Mouse (Mus musculus) hematopoietic multipotent progenitor cell, adult 10-12 weeks (in vitro differentiated cells): ENCODE measurements around the gene Hist1h2ba. TPM values are rescaled to one million over a fixed set of nuclear protein-coding genes. Genes with fewer than 3 reads are reported as not detected.

Experiments
- polyA plus RNA-seq: library from polyadenylated mRNA; stranded (reverse); fragments of >175 nt; gene quantifications from 2 replicates; pipeline ENCODE4 v1.2.3, GENCODE M21; 2012; ENCODE audit warnings: low replicate concordance

Hist1h2ba gene
- not detected in 2 replicates for polyA plus RNA-seq

GRCm38 (mm10) chr13:23933421-23934210 lies at the start of gene Hist1h2ba:
Gene Hist1h2ba (minus strand): TSS chr13:23934156.

GRCm38 (mm10) chr13:23934211-23934520 lies 210 bp upstream of the Hist1h2ba start, which contains the start of gene Hist1h2aa:
Gene Hist1h2aa (plus strand): TSS chr13:23934462.

DNA sequence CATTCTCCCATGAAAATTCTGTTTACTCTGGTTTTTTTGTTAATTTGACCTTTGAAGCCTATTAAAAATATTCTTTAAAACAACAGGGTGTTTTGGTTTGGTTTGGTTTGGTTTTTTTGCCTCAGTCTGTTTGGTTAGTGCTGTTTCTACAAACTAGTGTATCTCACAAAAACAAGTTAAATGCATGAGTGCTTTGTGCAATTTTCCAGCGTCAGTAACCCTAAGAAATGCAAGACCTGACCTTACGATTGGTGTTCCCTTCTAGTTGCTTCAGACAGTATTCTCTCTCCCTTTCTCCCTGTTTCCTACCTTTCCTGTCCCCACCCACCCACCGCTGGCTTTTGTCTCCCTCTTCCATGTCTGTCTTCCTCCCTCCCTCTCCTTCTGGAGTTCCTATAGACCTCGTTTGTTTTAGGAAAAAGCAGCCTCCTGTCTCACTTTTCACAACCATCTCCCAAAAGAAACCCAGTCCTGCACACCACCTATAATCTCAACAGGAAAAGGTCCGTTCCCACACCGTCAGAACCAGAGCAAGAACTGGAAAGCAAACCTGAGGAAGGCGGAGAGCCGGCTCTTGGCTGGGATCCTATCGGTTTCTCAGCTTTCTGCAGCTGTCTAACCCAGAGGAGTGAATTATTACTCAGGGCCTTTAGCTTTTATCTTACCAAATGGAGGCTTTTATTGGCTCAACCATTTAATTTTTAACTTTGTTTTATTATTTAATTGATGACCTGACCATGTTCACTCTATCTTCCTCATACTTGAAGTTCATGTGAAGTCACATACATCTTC lies 19.4 kb downstream of the Hist1h2ba start, which contains the start of gene Slc17a4:
Gene Slc17a4 (minus strand): TSS at position 634 of the 792 bp plus-strand sequence.

Other genes with a start within 250 kb of the Hist1h2ba start
- 10.2 and 11.3 TPM in 2 replicates for gene Hist1h2bc, start 250.0 kb downstream of the Hist1h2ba start, polyA plus RNA-seq
- gene Hist1h1t, start 238.3 kb downstream of the Hist1h2ba start, polyA plus RNA-seq = not detected in 2 replicates
- 2.4 and 2.5 TPM in 2 replicates for gene Hist1h4c, start 235.7 kb downstream of the Hist1h2ba start, polyA plus RNA-seq
- gene Hfe, start 223.3 kb downstream of the Hist1h2ba start, polyA plus RNA-seq = 12.7 and 34.4 TPM in 2 replicates
- gene Hist1h1c, start 195.3 kb downstream of the Hist1h2ba start, polyA plus RNA-seq = 26.1 and 77.9 TPM in 2 replicates
- 0.55 and 4.8 TPM in 2 replicates for gene Hist1h3c, start 188.6 kb downstream of the Hist1h2ba start, polyA plus RNA-seq
- 3.5 and 6.0 TPM in 2 replicates for gene Hist1h2bb, start 187.4 kb downstream of the Hist1h2ba start, polyA plus RNA-seq
- 4.8 and 6.2 TPM in 2 replicates for gene Hist1h2ab, start 183.0 kb downstream of the Hist1h2ba start, polyA plus RNA-seq
- gene Hist1h3b, start 181.9 kb downstream of the Hist1h2ba start, polyA plus RNA-seq = 4.0 TPM in 1 of 2 replicates, not detected in the other
- 4.4 and 10.3 TPM in 2 replicates for gene Hist1h4b, start 177.1 kb downstream of the Hist1h2ba start, polyA plus RNA-seq
- 5.9 and 9.4 TPM in 2 replicates for gene Hist1h4a, start 172.9 kb downstream of the Hist1h2ba start, polyA plus RNA-seq
- 1.4 and 5.7 TPM in 2 replicates for gene Hist1h3a, start 171.8 kb downstream of the Hist1h2ba start, polyA plus RNA-seq
- 0.40 and 0.81 TPM in 2 replicates for gene Hist1h1a, start 170.5 kb downstream of the Hist1h2ba start, polyA plus RNA-seq
- not detected in 2 replicates for gene Trim38, start 164.2 kb downstream of the Hist1h2ba start, polyA plus RNA-seq
- not detected in 2 replicates for gene Slc17a2, start 127.2 kb downstream of the Hist1h2ba start, polyA plus RNA-seq
- not detected in 2 replicates for gene Slc17a3, start 94.7 kb downstream of the Hist1h2ba start, polyA plus RNA-seq
- not detected in 2 replicates for gene Slc17a1, start 66.4 kb downstream of the Hist1h2ba start, polyA plus RNA-seq
- not detected in 2 replicates for gene Slc17a4, start 19.1 kb downstream of the Hist1h2ba start, polyA plus RNA-seq
- gene Hist1h2aa, start 306 bp upstream of the Hist1h2ba start, polyA plus RNA-seq = not detected in 2 replicates
- not detected in 2 replicates for gene Scgn, start 57.1 kb upstream of the Hist1h2ba start, polyA plus RNA-seq